Mouse (Mus musculus) right cerebral cortex, postnatal 4 days (tissue): Measurements from ENCODE around the gene Ddb1.

Experiments used
- DNase-seq: peaks from one replicate; pipeline ENCODE4 v3.0.0-alpha.2; 2022

Ddb1 gene

DNA sequence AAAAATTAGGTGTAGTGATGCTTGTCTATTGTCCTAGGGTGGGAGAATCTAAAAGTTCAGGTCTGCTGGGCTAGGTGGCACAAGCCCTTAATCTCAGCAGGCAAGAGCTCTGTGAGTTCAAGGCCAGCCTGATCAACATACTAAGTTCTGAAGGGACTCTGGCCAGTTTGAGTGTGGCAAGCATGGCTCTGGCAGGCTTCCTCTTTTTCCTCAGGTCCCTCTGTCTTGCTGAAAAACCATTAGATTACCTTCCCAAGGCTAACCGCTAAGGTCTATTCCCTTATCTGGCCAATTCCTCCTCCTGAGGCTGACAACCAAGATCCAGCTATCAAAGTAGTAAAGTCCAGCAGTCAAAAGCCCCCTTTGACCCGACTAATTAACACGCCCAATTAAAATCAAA, 57.5 kb downstream of the Ddb1 start:
- DNase-seq: no peak

DNA sequence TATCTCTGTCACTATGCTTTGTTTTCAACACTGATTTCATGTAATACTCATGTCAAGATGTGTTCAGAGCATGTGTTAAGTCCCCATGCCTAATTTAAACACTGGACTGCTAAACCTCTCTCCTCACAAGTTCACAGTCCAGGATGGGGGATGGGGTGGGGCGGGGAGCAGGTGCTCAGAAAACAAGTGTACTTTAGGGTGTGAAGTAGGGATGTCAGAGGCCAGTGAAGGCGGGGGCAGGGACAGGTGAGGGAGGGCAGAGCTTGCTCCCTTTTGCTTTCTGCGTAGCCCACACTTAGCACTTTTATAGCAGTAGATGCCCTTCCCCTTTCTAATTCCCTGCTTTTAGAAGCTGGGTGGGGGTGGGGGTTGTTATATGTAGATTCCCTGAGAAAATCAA, 60.0 kb downstream of the Ddb1 start:
- DNase-seq: no peak

DNA sequence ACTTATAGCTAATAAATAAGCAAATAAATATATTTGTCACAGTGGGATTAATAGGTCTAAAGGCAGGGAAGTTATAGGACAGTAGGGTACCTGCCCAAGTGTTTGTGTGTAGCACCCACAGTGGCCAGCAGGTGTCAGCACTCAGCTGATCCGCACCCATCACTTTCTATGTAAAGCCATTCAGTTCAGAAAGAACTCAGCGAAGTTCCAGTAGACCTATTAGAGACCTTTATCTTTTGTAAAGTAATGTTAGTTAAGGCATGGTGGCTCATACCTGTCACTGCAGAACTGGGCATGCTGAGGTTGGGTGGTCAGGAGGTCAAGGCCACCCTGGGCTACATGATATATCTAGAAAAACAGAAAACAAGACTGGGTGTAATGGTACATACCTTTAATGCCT, 60.4 kb downstream of the Ddb1 start:
- peak; percentile 83 for DNase-seq

DNA sequence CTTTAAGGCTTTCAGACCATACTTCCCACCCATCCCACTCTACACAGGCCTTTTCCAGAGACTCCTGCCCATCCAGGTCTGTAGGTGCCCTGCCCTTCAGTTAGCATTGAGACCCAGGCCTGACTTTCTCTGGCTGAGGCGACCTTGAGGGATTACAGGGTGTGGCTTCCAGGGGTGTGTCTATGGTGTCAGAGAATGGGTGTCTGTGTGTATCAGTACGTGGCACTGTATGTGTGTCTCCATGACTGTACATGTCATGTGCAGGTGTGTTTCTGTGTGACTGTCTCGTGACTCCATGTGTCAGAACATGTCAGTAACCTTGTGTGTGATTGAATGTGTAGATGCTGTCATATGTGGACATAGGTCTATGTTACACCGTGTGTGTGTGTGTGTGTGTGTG, 66.2 kb downstream of the Ddb1 start:
- no peak for DNase-seq

DNA sequence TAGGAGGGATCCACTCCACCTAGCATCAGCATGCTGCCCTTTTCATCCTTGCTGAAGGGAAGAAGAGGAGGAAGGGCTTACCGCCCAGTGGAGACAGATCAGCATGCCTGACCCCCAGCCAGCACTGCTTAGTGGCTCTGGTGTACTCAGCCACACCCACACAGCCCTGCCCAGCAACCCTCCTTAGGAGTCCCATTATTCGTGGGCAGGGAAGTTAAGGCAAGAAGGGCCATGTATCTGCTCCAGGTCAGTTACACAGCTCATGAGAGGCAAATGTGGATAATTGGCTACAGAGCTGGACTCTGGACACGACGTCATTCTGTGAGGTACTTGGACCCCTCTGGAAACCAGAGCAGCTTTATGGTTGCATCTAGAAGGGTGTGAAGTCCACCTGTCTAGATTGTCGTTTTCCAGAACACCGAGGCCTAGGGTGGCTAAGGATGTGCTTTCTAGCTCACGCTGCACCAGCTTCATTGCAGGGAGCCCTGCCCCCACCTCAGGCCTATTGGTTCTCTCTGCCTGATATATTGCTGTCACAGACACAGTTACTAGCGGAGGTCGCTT, 66.8 kb downstream of the Ddb1 start:
- no peak for DNase-seq

DNA sequence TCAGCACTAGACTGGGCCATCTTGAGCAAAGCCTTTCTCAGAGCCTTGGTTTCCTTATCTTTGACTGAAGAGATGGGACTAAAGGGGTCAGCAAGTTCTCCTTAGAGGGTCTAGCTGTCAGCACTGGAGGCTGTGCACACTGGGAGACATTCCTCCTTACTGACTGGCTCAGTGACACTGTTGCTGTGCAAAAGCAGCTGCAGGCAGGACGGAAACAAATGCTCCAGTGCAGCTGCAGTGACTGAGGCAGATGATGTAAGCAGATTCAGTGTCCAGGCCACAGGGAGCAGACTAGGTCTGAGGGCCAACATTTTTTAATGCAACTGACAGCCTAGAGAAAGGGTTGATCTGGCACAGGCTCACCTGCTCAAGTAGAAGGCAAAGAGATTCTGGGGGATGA, 68.1 kb downstream of the Ddb1 start:
- no peak for DNase-seq

DNA sequence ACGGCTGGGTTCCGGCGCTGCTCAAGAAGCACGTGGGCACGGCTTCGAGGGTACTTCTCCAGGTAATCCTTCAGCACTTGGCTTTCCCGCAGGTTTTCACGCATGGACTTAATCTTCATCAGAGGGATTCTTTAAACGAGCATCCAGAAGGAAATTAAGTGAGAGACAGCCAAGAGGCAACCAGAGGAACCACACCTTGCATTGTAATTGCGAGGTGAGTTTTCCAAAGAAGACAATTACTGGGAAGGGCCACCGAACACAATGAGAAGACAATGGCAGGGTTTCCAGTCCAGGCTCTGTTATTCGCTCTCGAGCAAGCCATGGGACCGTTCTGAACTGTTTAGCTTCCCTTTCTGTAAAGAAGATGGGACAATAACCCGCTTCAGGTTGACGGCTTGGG, 71.5 kb downstream of the Ddb1 start:
- no peak for DNase-seq

DNA sequence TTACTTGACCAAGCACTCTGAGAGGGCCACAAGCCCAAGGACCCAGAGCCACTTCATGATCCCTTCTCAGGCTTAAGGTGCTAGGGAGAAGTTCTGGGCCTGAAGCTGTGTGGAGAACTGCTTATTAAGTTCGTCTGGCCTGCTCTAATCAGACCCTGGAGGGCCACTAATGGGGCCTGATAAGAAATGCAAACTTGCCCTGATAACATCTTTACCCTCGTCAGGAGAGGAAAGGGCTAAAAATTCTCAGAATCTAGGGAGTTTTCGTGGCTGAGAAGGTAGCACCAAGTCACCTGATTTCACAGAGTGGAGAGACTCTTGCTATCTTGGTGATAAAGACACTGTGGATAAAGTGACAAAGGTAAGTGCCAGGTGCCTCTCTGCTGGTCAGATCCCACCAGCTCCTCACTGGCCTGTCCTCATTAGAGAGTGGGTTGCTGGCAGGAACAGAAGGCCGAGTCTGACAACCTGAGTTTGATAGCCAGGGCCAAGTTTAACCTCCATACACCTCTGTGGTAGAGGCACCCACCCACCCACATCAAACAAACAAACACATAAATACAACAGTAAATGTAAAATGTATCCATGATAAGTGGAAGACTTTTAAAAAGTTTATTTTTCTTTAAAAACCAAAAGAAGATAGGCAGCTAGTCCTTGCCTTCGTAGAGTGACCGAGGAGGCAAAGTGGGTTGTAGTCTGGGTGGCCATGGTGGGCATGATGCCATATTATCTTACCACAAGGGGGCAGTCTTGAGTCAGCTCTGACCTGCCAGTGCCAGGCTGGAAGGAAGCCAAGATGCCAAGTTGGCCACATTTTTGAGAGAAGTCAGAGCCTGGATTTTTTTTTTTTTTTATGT, 73.0 kb downstream of the Ddb1 start, which contains the start of gene Pga5:
Gene Pga5 (minus strand): TSS at position 157 of the 857 bp plus-strand sequence.
- peak; percentile 88 for DNase-seq

DNA sequence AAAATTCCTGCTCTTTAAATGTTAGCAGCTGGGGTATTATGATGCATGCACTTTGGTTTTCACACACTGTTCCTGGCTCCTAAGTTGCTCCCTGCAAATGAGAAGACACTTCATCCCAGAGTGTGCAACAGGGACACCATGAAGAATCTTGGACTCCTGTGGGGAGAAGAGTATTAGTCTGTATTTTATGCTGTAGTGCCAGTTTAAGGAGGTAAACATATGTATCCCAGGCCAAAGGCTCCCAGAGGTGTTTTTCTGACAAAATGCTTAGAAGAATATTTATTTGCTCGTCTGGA, 73.6 kb downstream of the Ddb1 start:
- no peak for DNase-seq
